9 mouse cellular contexts compared by ENCODE assay signal in genomic region chr16:4884930-4885329, GRCm38 (mm10). TPM values are rescaled to one million over a fixed set of nuclear protein-coding genes. Genes with fewer than 3 reads are reported as not detected.
DNase-seq lines count a peak whose midpoint lies in the region; ATAC-seq lines count a peak whose summit lies in the region.
"Had no signal": no experiment of that assay in that cellular context is flagged by ENCODE, and none has a peak within 500 bp of the region (broad histone marks: within the 10 kb centered on the region; RNA-seq: fewer than 3 reads in every experiment).

No protein-coding gene starts in this region.

- no peaks in the 10 kb centered on the region for H3K27me3 ChIP-seq in forebrain, embryonic 10.5 days (ENCODE audit: poor library complexity, severe bottlenecking)
- no peaks in the 10 kb centered on the region for H3K27me3 ChIP-seq in forebrain, embryonic 16.5 days (replicated peaks; ENCODE audit: control insufficient read depth, insufficient read depth, low read length)
- no peaks in the 10 kb centered on the region for H3K27me3 ChIP-seq in lung, embryonic 15.5 days
- no peaks in the 10 kb centered on the region for H3K27me3 ChIP-seq in limb, embryonic 13.5 days
- H3K27me3 ChIP-seq in neural tube, embryonic 12.5 days (replicated peaks), result no peaks in the 10 kb centered on the region

- H3K4me3 ChIP-seq in forebrain, embryonic 10.5 days, result peak overlapping the region; percentile 75; the same call in 1 of the 2 replicates
- H3K4me3 ChIP-seq in forebrain, embryonic 16.5 days (replicated peaks; ENCODE audit: low read length), result no peak overlapping the region
- H3K4me3 ChIP-seq in lung, embryonic 15.5 days, result no peak overlapping the region
- H3K4me3 ChIP-seq in limb, embryonic 13.5 days, result peak overlapping the region; percentile 92
- H3K4me3 ChIP-seq in neural tube, embryonic 12.5 days, result 0 out of 2 replicates have a peak overlapping the region, but pooled peaks have one; percentile 77

- no peak for DNase-seq in forebrain, embryonic 10.5 days (ENCODE audit: extremely low spot score, low spot score)
- DNase-seq in lung, postnatal 36 days, result no peak
- DNase-seq in urinary bladder, postnatal 10 days (ENCODE audit: low spot score), result no peak
- DNase-seq in thymus, postnatal 4 days, result no peak
- DNase-seq: right cerebral cortex, adult 18-20 months had no signal

- no peak for ATAC-seq in forebrain, embryonic 16.5 days
- no peak for ATAC-seq in lung, embryonic 15.5 days (ENCODE audit: borderline replicate concordance, extremely low read depth, low FRiP score, low TSS enrichment)
- ATAC-seq in limb, embryonic 13.5 days (ENCODE audit: low FRiP score, low read depth), result no peak
- ATAC-seq in neural tube, embryonic 12.5 days (ENCODE audit: low FRiP score, low read depth), result no peak

- 90% methylated on average over 10 of the region's 10 CpGs for WGBS in forebrain, embryonic 10.5 days
- WGBS in forebrain, embryonic 16.5 days, result 92% methylated on average over 10 of the region's 10 CpGs
- WGBS in lung, embryonic 15.5 days, result 88% methylated on average over 10 of the region's 10 CpGs
- 91% methylated on average over 10 of the region's 10 CpGs for WGBS in limb, embryonic 13.5 days
- WGBS in neural tube, embryonic 12.5 days, result 94% methylated on average over 10 of the region's 10 CpGs

- no peaks in the 10 kb centered on the region for H3K9me3 ChIP-seq in forebrain, embryonic 10.5 days
- no peaks in the 10 kb centered on the region for H3K9me3 ChIP-seq in forebrain, embryonic 16.5 days (ENCODE audit: control insufficient read depth, low read length)
- no peaks in the 10 kb centered on the region for H3K9me3 ChIP-seq in lung, embryonic 15.5 days
- no peaks in the 10 kb centered on the region for H3K9me3 ChIP-seq in limb, embryonic 13.5 days
- no peaks in the 10 kb centered on the region for H3K9me3 ChIP-seq in neural tube, embryonic 12.5 days

- peak overlapping the region; percentile 94 for H3K27ac ChIP-seq in forebrain, embryonic 10.5 days
- no peak overlapping the region for H3K27ac ChIP-seq in forebrain, embryonic 16.5 days (ENCODE audit: low read length)
- no peak overlapping the region for H3K27ac ChIP-seq in lung, embryonic 15.5 days
- H3K27ac ChIP-seq in limb, embryonic 13.5 days, result 0 out of 2 replicates have a peak overlapping the region, but pooled peaks have one; percentile 34
- no peak overlapping the region for H3K27ac ChIP-seq in neural tube, embryonic 12.5 days

- no peak overlapping the region for H3K9ac ChIP-seq in forebrain, embryonic 16.5 days (replicated peaks; ENCODE audit: low read depth, low read length)
- H3K9ac ChIP-seq in lung, embryonic 15.5 days, result no peak overlapping the region
- H3K9ac ChIP-seq in limb, embryonic 13.5 days, result no peak overlapping the region
- no peak overlapping the region for H3K9ac ChIP-seq in neural tube, embryonic 12.5 days

- H3K4me1 ChIP-seq in forebrain, embryonic 10.5 days, result peaks cover 46% of the 10 kb centered on the region
- H3K4me1 ChIP-seq in forebrain, embryonic 16.5 days (replicated peaks; ENCODE audit: control insufficient read depth, insufficient read depth, low read length), result peaks cover 30% of the 10 kb centered on the region
- H3K4me1 ChIP-seq in lung, embryonic 15.5 days, result peaks cover 48% of the 10 kb centered on the region; the same call in 1 of the 2 replicates
- peaks cover 36% of the 10 kb centered on the region for H3K4me1 ChIP-seq in limb, embryonic 13.5 days
- H3K4me1 ChIP-seq in neural tube, embryonic 12.5 days, result peaks cover 31% of the 10 kb centered on the region

- H3K36me3 ChIP-seq in forebrain, embryonic 10.5 days (replicated peaks), result no peaks in the 10 kb centered on the region
- no peaks in the 10 kb centered on the region for H3K36me3 ChIP-seq in forebrain, embryonic 16.5 days (ENCODE audit: control insufficient read depth, insufficient read depth)
- no peaks in the 10 kb centered on the region for H3K36me3 ChIP-seq in lung, embryonic 15.5 days
- H3K36me3 ChIP-seq in limb, embryonic 13.5 days, result no peaks in the 10 kb centered on the region
- no peaks in the 10 kb centered on the region for H3K36me3 ChIP-seq in neural tube, embryonic 12.5 days

- no peak overlapping the region; the same call in 1 of the 2 replicates for H3K4me2 ChIP-seq in forebrain, embryonic 16.5 days (ENCODE audit: low read length)
- peak overlapping the region; percentile 71; the same call in 1 of the 2 replicates for H3K4me2 ChIP-seq in lung, embryonic 15.5 days
- H3K4me2 ChIP-seq in limb, embryonic 13.5 days (replicated peaks), result peak overlapping the region; percentile 87
- peak overlapping the region; percentile 83; the same call in 1 of the 2 replicates for H3K4me2 ChIP-seq in neural tube, embryonic 12.5 days (replicated peaks)

RNA-seq across cellular contexts. Expression of gene Mgrn1, which starts 1.1 kb away (rescaled TPM):
- polyA plus RNA-seq in forebrain, embryonic 10.5 days (2016; fragmentation: Nextera tagmentation; extraction: Ambion mirVana), result 66.2 and 66.3 TPM in 2 replicates
- polyA plus RNA-seq in forebrain, embryonic 16.5 days (2015; fragmentation: Nextera tagmentation; extraction: Ambion mirVana), result 104 and 108 TPM in 2 replicates
- 88.1 and 93.0 TPM in 2 replicates for polyA plus RNA-seq in lung, embryonic 15.5 days (2015; fragmentation: Nextera tagmentation; extraction: Ambion mirVana)
- 98.9 and 102 TPM in 2 replicates for polyA plus RNA-seq in limb, embryonic 13.5 days (2015; fragmentation: Nextera tagmentation; extraction: Ambion mirVana)
- 92.5 and 93.3 TPM in 2 replicates for polyA plus RNA-seq in neural tube, embryonic 12.5 days (2016; fragmentation: Nextera tagmentation; extraction: Ambion mirVana)

RNA-seq across cellular contexts. Expression of gene Ubald1, which starts 4.8 kb away (rescaled TPM):
- 27.3 and 28.1 TPM in 2 replicates for polyA plus RNA-seq in forebrain, embryonic 10.5 days (2016; fragmentation: Nextera tagmentation; extraction: Ambion mirVana)
- polyA plus RNA-seq in forebrain, embryonic 16.5 days (2015; fragmentation: Nextera tagmentation; extraction: Ambion mirVana), result 49.9 and 51.8 TPM in 2 replicates
- polyA plus RNA-seq in lung, embryonic 15.5 days (2015; fragmentation: Nextera tagmentation; extraction: Ambion mirVana), result 35.7 TPM in 2 replicates
- polyA plus RNA-seq in limb, embryonic 13.5 days (2015; fragmentation: Nextera tagmentation; extraction: Ambion mirVana), result 41.1 and 42.1 TPM in 2 replicates
- polyA plus RNA-seq in neural tube, embryonic 12.5 days (2016; fragmentation: Nextera tagmentation; extraction: Ambion mirVana), result 41.9 and 45.0 TPM in 2 replicates

RNA-seq across cellular contexts. Expression of gene 4930562C15Rik, which starts 49.7 kb away (rescaled TPM):
- 0.22 and 0.25 TPM in 2 replicates for polyA plus RNA-seq in forebrain, embryonic 10.5 days (2016; fragmentation: Nextera tagmentation; extraction: Ambion mirVana)
- polyA plus RNA-seq in forebrain, embryonic 16.5 days (2015; fragmentation: Nextera tagmentation; extraction: Ambion mirVana), result 0.15 and 0.80 TPM in 2 replicates
- 0.57 and 0.69 TPM in 2 replicates for polyA plus RNA-seq in lung, embryonic 15.5 days (2015; fragmentation: Nextera tagmentation; extraction: Ambion mirVana)
- 0.75 and 1.2 TPM in 2 replicates for polyA plus RNA-seq in limb, embryonic 13.5 days (2015; fragmentation: Nextera tagmentation; extraction: Ambion mirVana)
- 0.27 and 0.51 TPM in 2 replicates for polyA plus RNA-seq in neural tube, embryonic 12.5 days (2016; fragmentation: Nextera tagmentation; extraction: Ambion mirVana)

RNA-seq across cellular contexts. Expression of gene Nudt16l1, which starts 53.6 kb away (rescaled TPM):
- 138 and 144 TPM in 2 replicates for polyA plus RNA-seq in forebrain, embryonic 10.5 days (2016; fragmentation: Nextera tagmentation; extraction: Ambion mirVana)
- polyA plus RNA-seq in forebrain, embryonic 16.5 days (2015; fragmentation: Nextera tagmentation; extraction: Ambion mirVana), result 139 and 148 TPM in 2 replicates
- 150 and 167 TPM in 2 replicates for polyA plus RNA-seq in lung, embryonic 15.5 days (2015; fragmentation: Nextera tagmentation; extraction: Ambion mirVana)
- 178 and 182 TPM in 2 replicates for polyA plus RNA-seq in limb, embryonic 13.5 days (2015; fragmentation: Nextera tagmentation; extraction: Ambion mirVana)
- polyA plus RNA-seq in neural tube, embryonic 12.5 days (2016; fragmentation: Nextera tagmentation; extraction: Ambion mirVana), result 124 and 125 TPM in 2 replicates

Comparison
In these comparisons a context has a peak if more than half of its experiments do, and no peak if none do; other contexts are left out.
1. H3K27ac ChIP-seq: peak in forebrain, embryonic 10.5 days (single experiment) and limb, embryonic 13.5 days (single experiment); none in forebrain, embryonic 16.5 days (single experiment), lung, embryonic 15.5 days (single experiment) and neural tube, embryonic 12.5 days (single experiment).
2. H3K4me3 ChIP-seq: peak in forebrain, embryonic 10.5 days (single experiment), limb, embryonic 13.5 days (single experiment) and neural tube, embryonic 12.5 days (single experiment); none in forebrain, embryonic 16.5 days (single experiment) and lung, embryonic 15.5 days (single experiment).